In genomic region chr8:36016321-36017114, GRCm38 (mm10) we compare ENCODE assay signal across 10 mouse cellular contexts.
DNase-seq lines count a peak whose midpoint lies in the region; ATAC-seq and TF ChIP-seq lines count a peak whose summit lies in the region.
"Had no signal": no experiment of that assay in that cellular context is flagged by ENCODE, and none has a peak within 500 bp of the region (broad histone marks: within the 10 kb centered on the region; RNA-seq: fewer than 3 reads in every experiment).

No protein-coding gene starts in this region.

- no peak for TF ChIP-seq CTCF in lung, adult 2 months (IDR thresholded peaks at IDR 0.05; ENCODE audit: insufficient read depth, low read length)

- no peaks in the 10 kb centered on the region for H3K27me3 ChIP-seq in midbrain, embryonic 16.5 days (ENCODE audit: control insufficient read depth, insufficient read depth, low read depth, low read length)

- 66% methylated on average over 20 of the region's 20 CpGs for WGBS in lung, adult 2 months
- 57% methylated on average over 20 of the region's 20 CpGs for WGBS in midbrain, embryonic 16.5 days

- no peaks in the 10 kb centered on the region for H3K9me3 ChIP-seq in midbrain, embryonic 16.5 days (replicated peaks; ENCODE audit: control insufficient read depth, low read length, poor library complexity, severe bottlenecking)

- no peak overlapping the region for H3K9ac ChIP-seq in midbrain, embryonic 16.5 days (ENCODE audit: low read depth, low read length)

- H3K27ac ChIP-seq in midbrain, embryonic 16.5 days (ENCODE audit: low read length) = peak overlapping the region; percentile 8

- no peak overlapping the region for H3K4me2 ChIP-seq in midbrain, embryonic 16.5 days (ENCODE audit: low read length)

- H3K4me3 ChIP-seq in lung, adult 2 months (replicated peaks; ENCODE audit: extremely low read depth, low read depth, low read length) = no peak overlapping the region
- no peak overlapping the region for H3K4me3 ChIP-seq in midbrain, embryonic 16.5 days (ENCODE audit: low read depth, low read length)
- H3K4me3 ChIP-seq: myocyte had no signal

- no peaks in the 10 kb centered on the region for H3K4me1 ChIP-seq in lung, adult 2 months (ENCODE audit: control insufficient read depth, insufficient read depth, low read length)
- H3K4me1 ChIP-seq in midbrain, embryonic 16.5 days (ENCODE audit: control insufficient read depth, insufficient read depth, low read length) = peaks cover 26% of the 10 kb centered on the region

- peak; percentile 28 to 51 for DNase-seq in lung, adult 18-20 months
- no peak for DNase-seq in lung, adult 2 months
- no peak for DNase-seq in urinary bladder, postnatal 25 days (ENCODE audit: low spot score)
- DNase-seq in embryo, embryonic 10 days (ENCODE audit: low spot score) = no peak
- no peak for DNase-seq in layer of hippocampus, adult 9-10 months (ENCODE audit: low spot score)
- DNase-seq: thymus, postnatal 25 days had no signal

- no peak for TF ChIP-seq POLR2A in lung, adult 2 months (IDR thresholded peaks at IDR 0.05; ENCODE audit: borderline replicate concordance, extremely low read depth, low read depth, low read length)

- H3K36me3 ChIP-seq in midbrain, embryonic 16.5 days (ENCODE audit: control insufficient read depth, insufficient read depth, low read length) = no peaks in the 10 kb centered on the region

- ATAC-seq in activated CD4-positive, CD25-positive, alpha-beta regulatory T cell, adult 4 months = peak; percentile 80
- ATAC-seq in inflammation-experienced regulatory T-cells, adult 6 months = peak; percentile 90
- peak; percentile 61 for ATAC-seq in midbrain, embryonic 16.5 days

Comparison
In these comparisons a context has a peak if more than half of its experiments do, and no peak if none do; other contexts are left out.
1. DNase-seq: peak in lung, adult 18-20 months (2 of 2); none in lung, adult 2 months (single experiment), urinary bladder, postnatal 25 days (single experiment), embryo, embryonic 10 days (single experiment) and layer of hippocampus, adult 9-10 months (single experiment).
2. Peak in every context shown above with its lines, with median percentiles within 50 percentile points of each other: ATAC-seq.